Mouse (Mus musculus) bone marrow, adult 2 months (tissue): ENCODE measurements around the gene Nek9. TPM values are rescaled to one million over a fixed set of nuclear protein-coding genes. Genes with fewer than 3 reads are reported as not detected.

ENCODE experiments used
- H3K27ac ChIP-seq: fragments of 200-500 bp; 2 replicates; pipeline ENCODE4 v1.5.1; 2012; ENCODE audit warnings: low read depth, mild to moderate bottlenecking, control low read depth, inconsistent platforms, low read length; ENCODE audit not compliant: control insufficient read depth, poor library complexity, insufficient read depth
- H3K4me1 ChIP-seq: fragments of 200-500 bp; 2 replicates; pipeline ENCODE4 v1.6.1; 2011; ENCODE audit warnings: low read length; ENCODE audit not compliant: control insufficient read depth, insufficient read depth
- H3K4me3 ChIP-seq: fragments of 200-500 bp; replicated peaks from 2 replicates; pipeline ENCODE3; 2011; ENCODE audit warnings: mild to moderate bottlenecking, low read depth, low read length, control low read depth; ENCODE audit not compliant: control insufficient read depth
- CTCF ChIP-seq: fragments of 200-500 bp; IDR thresholded peaks from 2 replicates; pipeline ENCODE4 v1.5.1; 2011; ENCODE audit warnings: low read length, control low read depth; ENCODE audit not compliant: control insufficient read depth, insufficient read depth
- POLR2A ChIP-seq: fragments of 200-500 bp; IDR thresholded peaks from 2 replicates; pipeline ENCODE4 v1.6.1; 2011; ENCODE audit warnings: low read depth, mild to moderate bottlenecking, control low read depth, low read length, borderline replicate concordance; ENCODE audit not compliant: control insufficient read depth
- WGBS: fragments of 180-500 bp; shearing (Covaris S2); methylation state at CpG from one replicate; pipeline ENCODE4 v1.1.7; 2018; 5-methylcytosine and 5-hydroxymethylcytosine counted together
- polyA plus RNA-seq: library from polyadenylated mRNA; stranded (reverse); fragments of >200 nt; gene quantifications from 2 replicates; pipeline ENCODE4 v1.2.4, GENCODE M21; 2011; ENCODE audit warnings: low replicate concordance; ENCODE audit not compliant: missing spikeins, insufficient read depth, insufficient read length

Nek9 gene
- polyA plus RNA-seq, 1 experiment: 25.4 TPM

DNA sequence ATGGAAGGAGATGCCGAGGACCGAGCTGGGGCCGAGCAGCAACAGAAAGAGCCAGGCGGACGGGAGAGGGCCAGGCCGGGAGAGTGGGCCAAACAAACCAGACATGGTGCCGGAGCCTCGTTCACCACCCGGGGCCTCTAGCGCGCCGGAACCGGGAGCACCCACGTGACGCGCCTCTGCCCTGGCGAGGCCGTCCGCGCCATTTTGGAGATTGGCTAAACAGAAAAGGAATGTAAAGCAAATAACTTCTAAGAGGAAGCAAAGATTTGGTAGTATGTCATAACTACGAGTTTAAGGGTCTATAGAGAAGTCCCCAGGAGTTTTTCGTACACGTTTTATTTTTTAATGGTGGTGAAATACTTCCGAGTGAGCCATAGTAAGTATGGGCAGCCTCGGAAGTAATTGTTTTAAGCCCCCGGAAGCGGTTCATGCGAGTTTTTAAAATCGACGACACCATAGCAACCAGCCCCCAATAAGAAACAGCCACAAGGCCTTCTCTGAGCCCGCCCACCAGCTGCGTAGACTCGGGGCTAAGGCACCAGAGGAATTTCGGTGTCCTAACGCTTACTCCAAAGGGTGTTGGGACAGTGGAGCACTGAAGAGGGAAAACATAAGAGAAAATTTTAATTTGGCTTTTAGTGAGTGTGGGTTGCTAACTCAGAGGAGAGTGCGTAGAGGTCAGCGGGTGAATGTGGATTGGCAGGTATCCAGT, 35.6 kb upstream of the Nek9 start, which contains the start of gene Tmed10:
TSS of gene Tmed10 (minus strand) at position 287 of the 712 bp plus-strand sequence.
- H3K4me1 ChIP-seq: peaks cover 5% of the 10 kb centered on the region
- WGBS: under 1% methylated on average over 37 of the region's 37 CpGs
- TF ChIP-seq CTCF: no peak
- peak; percentile 61; the same call in 1 of the 2 replicates for TF ChIP-seq POLR2A
- H3K27ac ChIP-seq: peak within 1 kb of the TSS; percentile 98
- peak within 1 kb of the TSS; percentile 73 for H3K4me3 ChIP-seq

- under 1% methylated on average over 53 of the region's 53 CpGs for WGBS
- Histone ChIP-seq H3K4me3 (peak overlapping the region; percentile 70), H3K4me1 (peaks cover 5% of the 10 kb centered on the region), H3K27ac (peak overlapping the region; percentile 98)
- peak; percentile 69; the same call in 1 of the 2 replicates for TF ChIP-seq POLR2A
- TF ChIP-seq CTCF: no peak
These were observed 34.7 kb upstream of the Nek9 start for GRCm38 (mm10) chr12:85373591-85374560.

DNA sequence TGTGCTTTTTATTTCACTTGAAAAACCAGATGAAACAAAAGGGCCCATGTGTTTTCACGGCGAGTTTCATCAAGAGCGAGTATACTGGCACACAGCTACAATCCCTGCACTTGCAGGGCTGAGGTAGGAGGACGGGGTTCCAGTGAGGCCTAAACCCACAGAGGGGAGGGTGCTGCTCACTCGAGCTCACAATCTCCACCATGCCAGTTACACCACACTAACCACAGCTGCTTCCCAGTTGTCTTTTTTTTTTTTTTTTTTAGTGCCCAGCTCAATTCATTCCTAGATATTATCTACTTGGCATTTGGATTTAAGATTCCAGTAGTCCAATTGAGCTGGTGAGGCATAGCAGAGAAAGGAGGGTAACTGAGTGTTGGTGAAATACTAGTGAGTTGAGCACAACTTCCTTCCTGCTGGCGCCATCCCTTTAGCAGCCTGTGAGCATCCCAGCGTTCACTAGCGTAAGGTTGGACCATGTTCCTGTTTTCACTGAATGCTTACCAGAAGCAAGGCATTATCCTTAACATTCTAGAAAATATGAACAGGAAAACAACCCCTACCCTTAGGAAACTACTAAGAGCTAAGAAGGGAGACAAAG, 33.0 kb upstream of the Nek9 start:
- H3K27ac ChIP-seq: peak overlapping the region; percentile 72
- H3K4me1 ChIP-seq: peaks cover 6% of the 10 kb centered on the region
- H3K4me3 ChIP-seq: no peak overlapping the region
- 9% methylated on average over 8 of the region's 8 CpGs for WGBS
- TF ChIP-seq CTCF (no peak), POLR2A (no peak)

DNA sequence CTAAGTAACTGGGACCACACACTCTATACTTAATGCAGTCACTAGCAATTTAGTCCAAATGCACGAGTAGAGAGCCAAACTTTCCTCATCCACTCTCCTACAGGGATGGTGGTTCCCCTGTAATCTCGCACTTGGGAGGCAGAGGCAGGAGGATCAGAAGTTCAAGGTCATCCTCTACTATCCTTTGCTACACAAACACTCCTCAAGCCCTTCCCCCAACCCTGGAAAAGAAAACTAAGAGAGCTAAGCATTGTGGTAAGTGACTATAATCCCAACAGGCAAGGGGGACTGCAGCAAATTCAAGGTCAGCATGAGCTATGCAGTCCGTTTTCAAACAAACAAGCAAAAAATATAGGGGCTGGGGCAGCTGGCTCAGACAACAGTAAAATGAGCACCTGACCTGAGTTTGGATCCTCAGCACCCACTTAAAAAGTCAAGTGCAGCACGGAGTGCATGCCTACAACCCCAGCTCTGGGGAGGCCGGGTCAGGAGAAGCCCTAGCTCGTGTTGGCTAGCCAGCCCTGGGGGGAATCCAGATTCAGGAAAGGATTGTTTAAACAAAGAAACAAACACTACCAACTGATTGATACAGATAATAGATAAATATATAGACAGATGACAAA, 29.4 kb upstream of the Nek9 start:
- Histone ChIP-seq H3K4me1 (peaks cover 10% of the 10 kb centered on the region), H3K4me3 (no peak overlapping the region), H3K27ac (no peak overlapping the region)
- WGBS: 76% methylated on average over 6 of the region's 6 CpGs
- TF ChIP-seq CTCF (no peak), POLR2A (no peak)

DNA sequence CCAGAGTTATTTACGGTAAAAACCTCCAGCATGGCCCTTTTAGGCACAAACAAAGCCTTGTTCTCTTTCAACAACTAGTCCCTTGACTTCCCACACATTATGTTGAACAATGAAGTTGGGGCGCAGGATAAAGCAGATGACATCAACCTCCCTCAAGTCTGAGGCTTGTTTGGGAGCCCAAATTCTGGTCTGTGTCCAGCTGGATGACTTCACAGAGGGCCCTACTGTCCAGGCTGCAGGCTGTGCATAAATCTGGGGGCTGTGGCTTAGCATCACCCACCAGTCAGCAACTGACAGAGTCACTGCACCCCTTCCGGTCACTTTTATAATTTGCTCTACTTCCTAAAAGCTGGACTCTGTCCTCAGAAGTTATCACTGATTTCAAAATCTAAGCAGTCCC, 27.1 kb upstream of the Nek9 start:
- H3K27ac ChIP-seq: no peak overlapping the region
- no peak for TF ChIP-seq CTCF
- TF ChIP-seq POLR2A: no peak
- H3K4me3 ChIP-seq: no peak overlapping the region
- H3K4me1 ChIP-seq: peaks cover 7% of the 10 kb centered on the region
- 69% methylated on average over 3 of the region's 3 CpGs for WGBS

- Histone ChIP-seq H3K27ac (no peak overlapping the region), H3K4me1 (peaks cover 5% of the 10 kb centered on the region), H3K4me3 (no peak overlapping the region)
- 62% methylated on average over 4 of the region's 4 CpGs for WGBS
- no peak for TF ChIP-seq CTCF
- TF ChIP-seq POLR2A: no peak
These were observed 23.3 kb upstream of the Nek9 start for GRCm38 (mm10) chr12:85362510-85362909.

DNA sequence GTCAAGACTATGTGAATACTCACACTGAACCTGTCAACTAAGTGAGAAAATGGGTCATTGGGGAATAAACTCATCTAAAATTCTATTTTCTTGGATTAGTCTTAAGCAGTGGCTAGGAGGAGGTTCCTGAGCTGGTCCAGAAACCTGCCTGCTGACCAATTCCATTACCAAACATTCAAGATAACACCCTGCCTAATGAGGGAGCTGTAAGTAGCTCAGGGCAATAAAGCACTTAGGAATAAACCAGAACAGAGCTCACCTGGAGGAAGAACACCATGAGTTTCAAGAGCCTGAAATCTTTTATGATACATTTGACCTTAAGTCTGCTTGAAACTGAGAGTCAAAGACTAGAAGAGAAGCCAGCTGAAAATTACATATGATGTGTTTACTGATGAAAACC, 22.4 kb upstream of the Nek9 start:
- H3K4me1 ChIP-seq: peaks cover 3% of the 10 kb centered on the region; the same call in 1 of the 2 replicates
- TF ChIP-seq CTCF: no peak
- no peak for TF ChIP-seq POLR2A
- no peak overlapping the region for H3K4me3 ChIP-seq
- H3K27ac ChIP-seq: no peak overlapping the region
